Mouse (Mus musculus) ES-E14 (cell line): ENCODE data around the gene Ripk1.

Experiments used
- CHD2 ChIP-seq: IDR thresholded peaks from 2 replicates; pipeline ENCODE4 v1.6.1; 2014; ENCODE audit warnings: mild to moderate bottlenecking, low read depth, low read length, inconsistent platforms
- HCFC1 ChIP-seq: IDR thresholded peaks from 2 replicates; pipeline ENCODE4 v1.6.1; 2012; ENCODE audit warnings: low read length, inconsistent platforms, borderline replicate concordance; ENCODE audit not compliant: insufficient read depth
- MAFK ChIP-seq: IDR thresholded peaks from 2 replicates; pipeline ENCODE4 v1.6.1; 2014; ENCODE audit warnings: mild to moderate bottlenecking, low read depth, low read length, inconsistent platforms; ENCODE audit not compliant: insufficient read depth
- ZNF384 ChIP-seq: IDR thresholded peaks from 2 replicates; pipeline ENCODE4 v1.6.1; 2012; ENCODE audit warnings: low read depth, low read length, inconsistent platforms

DNA sequence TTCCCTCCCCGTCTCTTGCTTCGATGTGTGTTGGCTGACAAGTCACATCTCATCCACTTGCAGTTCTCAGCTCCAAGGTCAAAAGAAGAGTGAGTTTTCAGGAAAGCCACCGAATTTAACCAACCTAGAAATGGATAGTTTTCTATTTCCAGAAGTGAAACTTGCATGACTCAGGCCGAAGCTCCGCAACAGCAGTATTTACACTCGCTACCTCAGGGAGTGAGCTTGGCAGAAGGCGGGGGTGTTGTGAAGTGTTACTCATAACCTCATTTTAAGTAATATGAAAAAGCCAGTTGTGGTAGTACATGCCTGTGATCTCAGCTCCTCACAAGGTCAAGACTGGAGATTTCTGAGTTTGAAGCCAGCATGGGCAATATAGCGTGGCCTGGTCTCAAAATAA lies 48.3 kb downstream of the Ripk1 start:
- TF ChIP-seq CHD2 (no peak), MAFK (no peak), HCFC1 (no peak), ZNF384 (no peak)
